Mouse (Mus musculus): ENCODE data around the gene Dach1. TPM values are rescaled to one million over a fixed set of nuclear protein-coding genes. Genes with fewer than 3 reads are reported as not detected.

Gene Dach1
- polyA plus RNA-seq, 1 experiment from 2014 or later, result 4.0 TPM

DNA sequence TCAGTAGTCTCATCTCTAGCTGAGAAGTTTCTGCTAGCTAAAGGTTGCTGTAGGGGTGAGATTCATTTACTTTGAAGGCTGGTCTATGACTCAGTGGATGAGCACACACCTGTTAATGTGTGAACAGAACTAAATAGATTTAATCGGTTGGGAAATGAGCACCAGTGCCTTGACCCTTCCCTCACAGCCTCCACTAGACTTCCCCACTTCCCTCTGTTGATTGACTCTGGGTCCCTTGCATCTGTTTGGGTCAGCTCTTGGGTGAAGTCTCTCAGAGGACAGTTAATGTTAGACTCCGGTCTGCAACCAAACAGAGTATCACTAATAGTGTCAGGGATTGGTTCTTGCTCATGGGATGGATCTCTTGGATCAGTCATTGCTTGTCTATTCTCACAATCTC, 227.2 kb downstream of the Dach1 start:
- Histone ChIP-seq H3K27me3 (ENCODE audit: control insufficient read depth, insufficient read depth, low read length) (no peaks in the 10 kb centered on the region), H3K4me2 (ENCODE audit: low read length) (no peak overlapping the region), H3K9me3 (ENCODE audit: control insufficient read depth, low read length) (no peaks in the 10 kb centered on the region), H3K4me1 (ENCODE audit: control insufficient read depth in 2 of 2, insufficient read depth in 2 of 2, low read length in 2 of 2) (no peaks in the 10 kb centered on the region), H3K27ac (replicated peaks in 1 of 2; ENCODE audit: control insufficient read depth in 1 of 2, insufficient read depth in 1 of 2, low read depth in 2 of 2, low read length in 2 of 2) (no peak overlapping the region), H3K9ac (ENCODE audit: low read length) (no peak overlapping the region), H3K36me3 (ENCODE audit: control insufficient read depth, insufficient read depth, low read length) (no peaks in the 10 kb centered on the region), H3K4me3 (ENCODE audit: control insufficient read depth in 1 of 2, insufficient read depth in 1 of 2, low read depth in 1 of 2, low read length in 2 of 2) (no peak overlapping the region)
- 91% methylated on average over 2 of the region's 2 CpGs for WGBS
- no peak for ATAC-seq (ENCODE audit: insufficient number of reproducible peaks, insufficient read depth, low FRiP score, low read depth)

DNA sequence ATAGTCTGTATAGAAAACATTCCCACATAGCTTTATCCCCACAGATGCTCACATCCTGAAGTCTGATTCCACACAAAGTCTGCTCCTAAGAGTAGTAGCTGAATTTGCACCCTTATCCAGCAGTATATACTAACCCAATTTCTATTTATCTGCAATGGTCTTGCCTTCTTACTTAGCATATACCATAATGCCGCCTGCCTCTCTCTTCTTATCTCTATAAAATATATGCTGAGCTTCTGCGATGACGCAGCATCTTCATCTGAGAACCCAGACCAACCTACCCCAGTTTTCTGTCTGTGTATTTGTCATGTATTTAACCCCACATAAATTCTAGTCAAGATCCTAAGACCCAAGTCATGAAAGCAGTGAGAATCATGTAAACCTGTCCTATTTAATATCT, 272.9 kb downstream of the Dach1 start:
- no peaks in the 10 kb centered on the region for H3K36me3 ChIP-seq (ENCODE audit: control insufficient read depth, insufficient read depth, low read length)
- WGBS, result 89% methylated on average over 3 of the region's 3 CpGs
- no peak for ATAC-seq (ENCODE audit: insufficient number of reproducible peaks, insufficient read depth, low FRiP score, low read depth)

DNA sequence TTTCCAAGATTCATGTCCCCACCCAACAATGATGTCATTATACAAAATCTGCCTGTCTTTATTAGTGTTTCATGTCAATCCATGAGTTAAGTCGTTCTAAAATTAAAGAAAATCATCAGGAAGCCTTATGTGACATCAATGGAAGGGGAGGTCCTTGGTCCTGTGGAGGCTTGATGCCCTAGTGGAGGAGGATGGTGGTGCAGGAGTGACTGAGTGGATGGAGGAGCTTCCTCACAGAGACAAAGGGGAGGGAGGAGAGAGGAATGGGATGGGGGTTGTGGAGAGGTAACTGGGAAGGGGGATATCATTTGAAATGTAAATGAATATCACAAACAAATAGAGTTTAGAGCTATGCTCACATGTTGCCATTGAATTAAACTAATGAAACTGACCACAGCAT, 287.6 kb downstream of the Dach1 start:
- H3K4me1 ChIP-seq (ENCODE audit: control insufficient read depth in 2 of 2, insufficient read depth in 2 of 2, low read length in 2 of 2), result no peaks in the 10 kb centered on the region
- no peak overlapping the region for H3K27ac ChIP-seq (replicated peaks in 1 of 2; ENCODE audit: control insufficient read depth in 1 of 2, insufficient read depth in 1 of 2, low read depth in 2 of 2, low read length in 2 of 2)
- no peak overlapping the region for H3K4me2 ChIP-seq (ENCODE audit: low read length)
- H3K27me3 ChIP-seq (ENCODE audit: control insufficient read depth, insufficient read depth, low read length), result no peaks in the 10 kb centered on the region
- WGBS, result 55% methylated on average over 1 of the region's 1 CpGs
- H3K9ac ChIP-seq (ENCODE audit: low read length), result no peak overlapping the region
- no peaks in the 10 kb centered on the region for H3K36me3 ChIP-seq (ENCODE audit: control insufficient read depth, insufficient read depth, low read length)
- no peak for ATAC-seq (ENCODE audit: insufficient number of reproducible peaks, insufficient read depth, low FRiP score, low read depth)
- no peaks in the 10 kb centered on the region for H3K9me3 ChIP-seq (ENCODE audit: control insufficient read depth, low read length)
- H3K4me3 ChIP-seq (ENCODE audit: control insufficient read depth in 1 of 2, insufficient read depth in 1 of 2, low read depth in 1 of 2, low read length in 2 of 2), result no peak overlapping the region

More for the DNA sequence above, 272.9 kb downstream of the Dach1 start:
- no peak overlapping the region for H3K27ac ChIP-seq (replicated peaks in 1 of 2; ENCODE audit: control insufficient read depth in 1 of 2, insufficient read depth in 1 of 2, low read depth in 2 of 2, low read length in 2 of 2)
- no peak overlapping the region for H3K4me3 ChIP-seq (ENCODE audit: control insufficient read depth in 1 of 2, insufficient read depth in 1 of 2, low read depth in 1 of 2, low read length in 2 of 2)
- H3K4me1 ChIP-seq (ENCODE audit: control insufficient read depth in 2 of 2, insufficient read depth in 2 of 2, low read length in 2 of 2), result no peaks in the 10 kb centered on the region
- H3K27me3 ChIP-seq (ENCODE audit: control insufficient read depth, insufficient read depth, low read length), result no peaks in the 10 kb centered on the region
- no peak overlapping the region for H3K4me2 ChIP-seq (ENCODE audit: low read length)
- no peaks in the 10 kb centered on the region for H3K9me3 ChIP-seq (ENCODE audit: control insufficient read depth, low read length)
- H3K9ac ChIP-seq (ENCODE audit: low read length), result no peak overlapping the region

DNA sequence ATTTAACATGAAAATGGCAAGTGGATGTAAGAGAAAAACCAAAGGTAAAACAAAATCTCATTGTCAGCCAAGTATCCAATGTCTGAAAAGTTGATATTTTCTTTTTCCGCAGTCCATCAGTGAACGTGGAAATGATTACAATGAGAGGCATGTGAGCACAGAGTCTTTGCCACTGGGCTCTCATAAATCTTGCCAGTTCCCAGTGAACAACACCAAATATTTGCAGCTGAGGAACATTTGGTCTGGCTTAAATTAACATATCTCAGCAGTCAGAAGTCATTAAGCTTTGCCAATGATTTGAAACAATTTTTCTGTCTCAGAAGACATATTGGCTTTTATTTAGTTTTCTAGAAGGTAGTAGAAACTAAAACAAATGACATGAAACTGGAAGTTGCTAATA, 298.6 kb downstream of the Dach1 start:
- Histone ChIP-seq H3K4me2 (ENCODE audit: low read length) (no peak overlapping the region), H3K27me3 (ENCODE audit: control insufficient read depth, insufficient read depth, low read length) (no peaks in the 10 kb centered on the region), H3K9me3 (ENCODE audit: control insufficient read depth, low read length) (no peaks in the 10 kb centered on the region), H3K4me1 (ENCODE audit: control insufficient read depth in 2 of 2, insufficient read depth in 2 of 2, low read length in 2 of 2) (no peaks in the 10 kb centered on the region), H3K36me3 (ENCODE audit: control insufficient read depth, insufficient read depth, low read length) (no peaks in the 10 kb centered on the region), H3K27ac (replicated peaks in 1 of 2; ENCODE audit: control insufficient read depth in 1 of 2, insufficient read depth in 1 of 2, low read depth in 2 of 2, low read length in 2 of 2) (no peak overlapping the region), H3K4me3 (ENCODE audit: control insufficient read depth in 1 of 2, insufficient read depth in 1 of 2, low read depth in 1 of 2, low read length in 2 of 2) (no peak overlapping the region), H3K9ac (ENCODE audit: low read length) (no peak overlapping the region)
- 64% methylated on average over 2 of the region's 2 CpGs for WGBS
- ATAC-seq (ENCODE audit: insufficient number of reproducible peaks, insufficient read depth, low FRiP score, low read depth), result no peak

- H3K4me2 ChIP-seq (ENCODE audit: low read length), result no peak overlapping the region
- no peaks in the 10 kb centered on the region for H3K36me3 ChIP-seq (ENCODE audit: control insufficient read depth, insufficient read depth, low read length)
- no peaks in the 10 kb centered on the region for H3K27me3 ChIP-seq (ENCODE audit: control insufficient read depth, insufficient read depth, low read length)
- H3K9me3 ChIP-seq (ENCODE audit: control insufficient read depth, low read length), result no peaks in the 10 kb centered on the region
- no peak overlapping the region for H3K4me3 ChIP-seq (ENCODE audit: control insufficient read depth in 1 of 2, insufficient read depth in 1 of 2, low read depth in 1 of 2, low read length in 2 of 2)
- WGBS, result 76% methylated on average over 3 of the region's 3 CpGs
- H3K27ac ChIP-seq (replicated peaks in 1 of 2; ENCODE audit: control insufficient read depth in 1 of 2, insufficient read depth in 1 of 2, low read depth in 2 of 2, low read length in 2 of 2), result no peak overlapping the region
- ATAC-seq (ENCODE audit: insufficient number of reproducible peaks, insufficient read depth, low FRiP score, low read depth), result no peak
- H3K4me1 ChIP-seq (ENCODE audit: control insufficient read depth in 2 of 2, insufficient read depth in 2 of 2, low read length in 2 of 2), result no peaks in the 10 kb centered on the region
- no peak overlapping the region for H3K9ac ChIP-seq (ENCODE audit: low read length)
These were observed 311.2 kb downstream of the Dach1 start for GRCm38 (mm10) chr14:97858384-97858783.

DNA sequence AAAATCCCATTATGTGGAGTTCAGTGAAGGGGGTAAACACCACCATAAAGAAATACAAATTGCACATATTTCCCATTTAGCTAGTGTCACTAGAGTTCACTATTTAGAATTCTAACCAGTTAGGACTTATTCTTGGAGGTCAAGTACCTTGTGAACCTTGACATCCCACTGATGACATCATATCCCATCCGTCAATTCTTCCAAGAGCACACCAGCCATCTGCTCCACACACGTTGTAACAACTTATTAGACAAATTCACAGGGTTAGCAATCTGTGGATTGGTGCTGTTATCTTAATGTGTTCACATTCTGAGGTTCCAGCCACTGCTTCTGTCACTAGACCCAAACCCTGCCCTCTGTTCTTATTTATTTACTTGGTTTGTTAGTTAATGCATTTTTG, 312.3 kb downstream of the Dach1 start:
- no peak for ATAC-seq (ENCODE audit: insufficient number of reproducible peaks, insufficient read depth, low FRiP score, low read depth)

GRCm38 (mm10) chr14:97855345-97855744, 314.2 kb downstream of the Dach1 start:
- Histone ChIP-seq H3K9ac (ENCODE audit: low read length) (no peak overlapping the region), H3K36me3 (ENCODE audit: control insufficient read depth, insufficient read depth, low read length) (no peaks in the 10 kb centered on the region), H3K4me3 (ENCODE audit: control insufficient read depth in 1 of 2, insufficient read depth in 1 of 2, low read depth in 1 of 2, low read length in 2 of 2) (no peak overlapping the region), H3K4me1 (ENCODE audit: control insufficient read depth in 2 of 2, insufficient read depth in 2 of 2, low read length in 2 of 2) (no peaks in the 10 kb centered on the region), H3K9me3 (ENCODE audit: control insufficient read depth, low read length) (no peaks in the 10 kb centered on the region), H3K27me3 (ENCODE audit: control insufficient read depth, insufficient read depth, low read length) (no peaks in the 10 kb centered on the region), H3K27ac (replicated peaks in 1 of 2; ENCODE audit: control insufficient read depth in 1 of 2, insufficient read depth in 1 of 2, low read depth in 2 of 2, low read length in 2 of 2) (no peak overlapping the region), H3K4me2 (ENCODE audit: low read length) (no peak overlapping the region)
- ATAC-seq (ENCODE audit: insufficient number of reproducible peaks, insufficient read depth, low FRiP score, low read depth), result no peak
- 67% methylated on average over 1 of the region's 1 CpGs for WGBS

More for the DNA sequence above, 312.3 kb downstream of the Dach1 start:
- Histone ChIP-seq H3K9ac (ENCODE audit: low read length) (no peak overlapping the region), H3K4me1 (ENCODE audit: control insufficient read depth in 2 of 2, insufficient read depth in 2 of 2, low read length in 2 of 2) (no peaks in the 10 kb centered on the region), H3K4me3 (ENCODE audit: control insufficient read depth in 1 of 2, insufficient read depth in 1 of 2, low read depth in 1 of 2, low read length in 2 of 2) (no peak overlapping the region), H3K9me3 (ENCODE audit: control insufficient read depth, low read length) (no peaks in the 10 kb centered on the region), H3K27ac (replicated peaks in 1 of 2; ENCODE audit: control insufficient read depth in 1 of 2, insufficient read depth in 1 of 2, low read depth in 2 of 2, low read length in 2 of 2) (no peak overlapping the region), H3K27me3 (ENCODE audit: control insufficient read depth, insufficient read depth, low read length) (no peaks in the 10 kb centered on the region), H3K4me2 (ENCODE audit: low read length) (no peak overlapping the region), H3K36me3 (ENCODE audit: control insufficient read depth, insufficient read depth, low read length) (no peaks in the 10 kb centered on the region)
- 49% methylated on average over 2 of the region's 2 CpGs for WGBS

- Histone ChIP-seq H3K9me3 (ENCODE audit: control insufficient read depth, low read length) (no peaks in the 10 kb centered on the region), H3K4me1 (ENCODE audit: control insufficient read depth in 2 of 2, insufficient read depth in 2 of 2, low read length in 2 of 2) (no peaks in the 10 kb centered on the region), H3K4me3 (ENCODE audit: control insufficient read depth in 1 of 2, insufficient read depth in 1 of 2, low read depth in 1 of 2, low read length in 2 of 2) (no peak overlapping the region), H3K27ac (replicated peaks in 1 of 2; ENCODE audit: control insufficient read depth in 1 of 2, insufficient read depth in 1 of 2, low read depth in 2 of 2, low read length in 2 of 2) (no peak overlapping the region), H3K36me3 (ENCODE audit: control insufficient read depth, insufficient read depth, low read length) (no peaks in the 10 kb centered on the region), H3K9ac (ENCODE audit: low read length) (no peak overlapping the region), H3K27me3 (ENCODE audit: control insufficient read depth, insufficient read depth, low read length) (no peaks in the 10 kb centered on the region), H3K4me2 (ENCODE audit: low read length) (no peak overlapping the region)
- WGBS, result 86% methylated on average over 4 of the region's 4 CpGs
- ATAC-seq (ENCODE audit: insufficient number of reproducible peaks, insufficient read depth, low FRiP score, low read depth), result no peak
These were observed 319.1 kb downstream of the Dach1 start for GRCm38 (mm10) chr14:97850486-97850885.
